Mouse (Mus musculus) heart, embryonic 12.5 days (tissue): ENCODE data around the gene Ehd1. TPM values are rescaled to one million over a fixed set of nuclear protein-coding genes. Genes with fewer than 3 reads are reported as not detected.
"Not testable (repeated sequence)": the region's sequence is repeated elsewhere in the genome, so short reads cannot be mapped to it uniquely, and the experiment has no call there.

Experiments
- ATAC-seq: fragments of 200-750 bp; cut with Nextera tagmentation; 2 replicates; pipeline ENCODE4 v1.8.0; 2017; ENCODE audit warnings: moderate TSS enrichment, moderate library complexity; ENCODE audit not compliant: insufficient number of reproducible peaks, low FRiP score
- H3K27ac ChIP-seq: fragments of 300-500 bp; sonication (generic); 2 replicates; pipeline ENCODE4 v1.5.1; 2016; ENCODE audit warnings: mild to moderate bottlenecking, moderate library complexity; ENCODE audit not compliant: poor library complexity, severe bottlenecking
- H3K27me3 ChIP-seq: fragments of 300-500 bp; sonication (generic); replicated peaks from 2 replicates; pipeline ENCODE4 v1.6.1; 2016; ENCODE audit warnings: mild to moderate bottlenecking, moderate library complexity
- H3K36me3 ChIP-seq: fragments of 300-500 bp; sonication (generic); 2 replicates; pipeline ENCODE4 v1.6.1; 2016; ENCODE audit warnings: mild to moderate bottlenecking, moderate library complexity
- H3K4me1 ChIP-seq: fragments of 300-500 bp; sonication (generic); replicated peaks from 2 replicates; pipeline ENCODE4 v1.6.1; 2016; ENCODE audit warnings: mild to moderate bottlenecking
- H3K4me2 ChIP-seq: fragments of 300-500 bp; sonication (generic); 2 replicates; pipeline ENCODE4 v1.6.1; 2016; ENCODE audit warnings: mild to moderate bottlenecking, moderate library complexity
- H3K4me3 ChIP-seq: fragments of 300-500 bp; sonication (generic); 2 replicates; pipeline ENCODE4 v1.5.1; 2016; ENCODE audit warnings: mild to moderate bottlenecking
- H3K9ac ChIP-seq: fragments of 300-500 bp; sonication (generic); 2 replicates; pipeline ENCODE4 v1.6.1; 2016; ENCODE audit warnings: mild to moderate bottlenecking, moderate library complexity
- H3K9me3 ChIP-seq: fragments of 300-500 bp; sonication (generic); replicated peaks from 2 replicates; pipeline ENCODE4 v1.6.1; 2016; ENCODE audit warnings: mild to moderate bottlenecking, moderate library complexity
- WGBS: fragments of 180-500 bp; shearing (Covaris S2); methylation state at CpG from one replicate; pipeline ENCODE4 v1.1.7; 2016; 5-methylcytosine and 5-hydroxymethylcytosine counted together
- polyA plus RNA-seq: library from polyadenylated mRNA; unstranded; fragments of >200 nt; fragmentation: Nextera tagmentation; extraction: Ambion mirVana; gene quantifications from 2 replicates; pipeline ENCODE4 v1.2.1, GENCODE M21; 2016

Ehd1 gene
- polyA plus RNA-seq, 1 experiment from 2014 or later: 88.7 TPM

GRCm38 (mm10) chr19:6281122-6282020 is 4.8 kb downstream of the Ehd1 start:
- Histone ChIP-seq H3K36me3 (peaks cover 32% of the 10 kb centered on the region), H3K4me3 (no peak overlapping the region), H3K9ac (0 out of 2 replicates have a peak overlapping the region, but pooled peaks have one; percentile 25), H3K4me1 (peaks cover 84% of the 10 kb centered on the region), H3K27ac (no peak overlapping the region), H3K27me3 (no peaks in the 10 kb centered on the region), H3K9me3 (no peaks in the 10 kb centered on the region), H3K4me2 (peak overlapping the region; percentile 89)
- ATAC-seq: no peak
- 71% methylated on average over 14 of the region's 14 CpGs for WGBS

- no peak overlapping the region for H3K27ac ChIP-seq
- WGBS: 68% methylated on average over 5 of the region's 5 CpGs
- ATAC-seq: no peak
Measured at GRCm38 (mm10) chr19:6283001-6283400, 6.5 kb downstream of the Ehd1 start.

GRCm38 (mm10) chr19:6284502-6284901 is 8.0 kb downstream of the Ehd1 start:
- H3K36me3 ChIP-seq: peaks cover 45% of the 10 kb centered on the region
- H3K4me1 ChIP-seq: peaks cover 92% of the 10 kb centered on the region
- H3K9ac ChIP-seq: peak overlapping the region; percentile 54
- H3K27me3 ChIP-seq: no peaks in the 10 kb centered on the region
- peak overlapping the region; percentile 92 for H3K27ac ChIP-seq
- H3K9me3 ChIP-seq: no peaks in the 10 kb centered on the region
- H3K4me2 ChIP-seq: peak overlapping the region; percentile 54
- H3K4me3 ChIP-seq: peak overlapping the region; percentile 15
- 12% methylated on average over 12 of the region's 12 CpGs for WGBS
- peak; percentile 83 for ATAC-seq

More at GRCm38 (mm10) chr19:6283001-6283400, 6.5 kb downstream of the Ehd1 start:
- Histone ChIP-seq H3K9me3 (no peaks in the 10 kb centered on the region), H3K4me1 (peaks cover 96% of the 10 kb centered on the region), H3K36me3 (peaks cover 43% of the 10 kb centered on the region), H3K27me3 (no peaks in the 10 kb centered on the region), H3K4me2 (no peak overlapping the region), H3K4me3 (no peak overlapping the region), H3K9ac (0 out of 2 replicates have a peak overlapping the region, but pooled peaks have one; percentile 39)

- whole genome bisulfite sequencing: 48% methylated on average over 8 of the region's 8 CpGs
- H3K9ac ChIP-seq: peak overlapping the region; percentile 50; the same call in 1 of the 2 replicates
- H3K36me3 ChIP-seq: peaks cover 52% of the 10 kb centered on the region
Measured at GRCm38 (mm10) chr19:6285226-6285625, 8.7 kb downstream of the Ehd1 start.

GRCm38 (mm10) chr19:6285632-6286433 is 9.3 kb downstream of the Ehd1 start:
- Histone ChIP-seq H3K4me3 (peak overlapping the region; percentile 9; the same call in 1 of the 2 replicates), H3K4me2 (peak overlapping the region; percentile 54), H3K27ac (peak overlapping the region; percentile 92), H3K9me3 (no peaks in the 10 kb centered on the region), H3K9ac (peak overlapping the region; percentile 50), H3K4me1 (peaks cover 88% of the 10 kb centered on the region), H3K27me3 (no peaks in the 10 kb centered on the region), H3K36me3 (peaks cover 54% of the 10 kb centered on the region)
- ATAC-seq: peak; percentile 64
- 23% methylated on average over 7 of the region's 7 CpGs for WGBS

More at GRCm38 (mm10) chr19:6285226-6285625, 8.7 kb downstream of the Ehd1 start:
- Histone ChIP-seq H3K9me3 (no peaks in the 10 kb centered on the region), H3K4me3 (peak overlapping the region; percentile 15), H3K27ac (peak overlapping the region; percentile 92), H3K4me1 (peaks cover 92% of the 10 kb centered on the region), H3K27me3 (no peaks in the 10 kb centered on the region), H3K4me2 (peak overlapping the region; percentile 54)
- ATAC-seq: peak; percentile 39; the same call in 1 of the 2 replicates

GRCm38 (mm10) chr19:6286434-6287401 is 10.2 kb downstream of the Ehd1 start:
- peak overlapping the region; percentile 92 for H3K27ac ChIP-seq
- no peak overlapping the region for H3K4me3 ChIP-seq
- peak overlapping the region; percentile 54 for H3K4me2 ChIP-seq
- 0 out of 2 replicates have a peak, but pooled peaks have one; percentile 3 for ATAC-seq
- no peaks in the 10 kb centered on the region for H3K27me3 ChIP-seq
- 66% methylated on average over 19 of the region's 19 CpGs for WGBS
- H3K9ac ChIP-seq: peak overlapping the region; percentile 50
- H3K4me1 ChIP-seq: peaks cover 88% of the 10 kb centered on the region
- H3K9me3 ChIP-seq: no peaks in the 10 kb centered on the region
- peaks cover 48% of the 10 kb centered on the region for H3K36me3 ChIP-seq

GRCm38 (mm10) chr19:6288236-6288894 is 11.8 kb downstream of the Ehd1 start:
- 65% methylated on average over 13 of the region's 13 CpGs for WGBS

GRCm38 (mm10) chr19:6289696-6290238 is 13.2 kb downstream of the Ehd1 start:
- Histone ChIP-seq H3K9ac (no peak overlapping the region), H3K36me3 (peaks cover 48% of the 10 kb centered on the region), H3K4me3 (no peak overlapping the region), H3K4me1 (peaks cover 71% of the 10 kb centered on the region), H3K4me2 (no peak overlapping the region), H3K9me3 (no peaks in the 10 kb centered on the region), H3K27ac (no peak overlapping the region), H3K27me3 (no peaks in the 10 kb centered on the region)
- ATAC-seq: no peak
- 85% methylated on average over 14 of the region's 14 CpGs for WGBS

More at GRCm38 (mm10) chr19:6288236-6288894, 11.8 kb downstream of the Ehd1 start:
- peaks cover 39% of the 10 kb centered on the region for H3K36me3 ChIP-seq
- no peaks in the 10 kb centered on the region for H3K27me3 ChIP-seq
- no peak for ATAC-seq
- peak overlapping the region; percentile 29; the same call in 1 of the 2 replicates for H3K27ac ChIP-seq
- H3K4me1 ChIP-seq: peaks cover 85% of the 10 kb centered on the region
- H3K9ac ChIP-seq: no peak overlapping the region
- H3K4me3 ChIP-seq: no peak overlapping the region
- H3K9me3 ChIP-seq: no peaks in the 10 kb centered on the region
- H3K4me2 ChIP-seq: peak overlapping the region; percentile 8

GRCm38 (mm10) chr19:6290720-6291116 is 14.2 kb downstream of the Ehd1 start:
- Histone ChIP-seq H3K36me3 (peaks cover 57% of the 10 kb centered on the region), H3K9ac (peak overlapping the region; percentile 48; the same call in 1 of the 2 replicates), H3K4me1 (peaks cover 62% of the 10 kb centered on the region), H3K27ac (peak overlapping the region; percentile 77), H3K4me2 (peak overlapping the region; percentile 24)
- not testable (repeated sequence) for H3K27me3 ChIP-seq, ATAC-seq, H3K4me3 ChIP-seq, H3K9me3 ChIP-seq
- 82% methylated on average over 5 of the region's 6 CpGs for WGBS
